Mouse (Mus musculus) monocyte, adult 2 months (primary cell): ENCODE data around the gene Arhgef18.

Source experiments
- DNase-seq, 2 experiments: peaks; one replicate each; pipeline ENCODE4 v3.0.0; 2022; ENCODE audit warnings: low spot score in 2 of 2, low read depth in 1 of 2

Arhgef18 gene

DNA sequence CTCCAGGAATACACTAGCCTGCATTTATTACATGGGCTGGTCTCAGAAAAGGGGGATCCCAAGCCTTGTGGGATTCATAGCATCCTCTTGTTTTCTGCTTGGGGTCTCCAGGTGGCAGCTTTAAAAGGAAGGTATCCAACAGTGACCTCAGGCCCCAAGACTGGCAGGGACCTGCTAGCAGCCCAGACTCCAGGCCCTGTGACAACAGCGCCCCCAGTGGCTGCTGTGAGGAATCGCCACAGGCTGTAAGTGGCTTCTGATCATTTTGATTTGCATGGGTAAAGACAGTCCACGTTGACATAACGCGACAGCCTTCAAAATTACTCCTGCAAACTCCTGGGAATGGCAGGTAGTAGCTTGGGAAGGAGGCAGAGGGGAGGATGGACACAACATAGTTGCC lies 57.9 kb downstream of the Arhgef18 start:
- DNase-seq: peak in 1 of 2 experiments; percentile 8

- DNase-seq: no peak
Observed at GRCm38 (mm10) chr8:3451992-3452391, 59.2 kb downstream of the Arhgef18 start.

GRCm38 (mm10) chr8:3463248-3463647 lies 70.4 kb downstream of the Arhgef18 start:
- DNase-seq: no peak

DNA sequence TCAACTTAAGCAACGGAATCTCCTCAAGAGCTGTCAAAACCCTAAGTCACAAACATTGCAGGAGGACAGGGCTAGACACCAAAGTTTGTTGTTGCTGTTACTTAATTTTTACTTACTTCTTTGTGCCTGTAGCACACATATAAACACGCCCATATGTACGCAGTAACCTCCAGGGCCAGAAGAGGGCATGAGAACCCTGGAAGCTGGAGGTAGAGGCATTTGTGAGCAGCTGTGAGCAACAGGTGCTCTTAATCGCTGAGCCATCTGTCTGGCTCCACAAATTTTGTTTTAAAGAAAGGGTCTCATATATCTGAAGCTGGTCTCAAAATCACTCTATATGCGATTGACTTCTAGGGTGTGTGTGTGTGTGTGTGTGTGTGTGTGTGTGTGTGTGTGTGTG lies 71.5 kb downstream of the Arhgef18 start:
- DNase-seq: no peak

DNA sequence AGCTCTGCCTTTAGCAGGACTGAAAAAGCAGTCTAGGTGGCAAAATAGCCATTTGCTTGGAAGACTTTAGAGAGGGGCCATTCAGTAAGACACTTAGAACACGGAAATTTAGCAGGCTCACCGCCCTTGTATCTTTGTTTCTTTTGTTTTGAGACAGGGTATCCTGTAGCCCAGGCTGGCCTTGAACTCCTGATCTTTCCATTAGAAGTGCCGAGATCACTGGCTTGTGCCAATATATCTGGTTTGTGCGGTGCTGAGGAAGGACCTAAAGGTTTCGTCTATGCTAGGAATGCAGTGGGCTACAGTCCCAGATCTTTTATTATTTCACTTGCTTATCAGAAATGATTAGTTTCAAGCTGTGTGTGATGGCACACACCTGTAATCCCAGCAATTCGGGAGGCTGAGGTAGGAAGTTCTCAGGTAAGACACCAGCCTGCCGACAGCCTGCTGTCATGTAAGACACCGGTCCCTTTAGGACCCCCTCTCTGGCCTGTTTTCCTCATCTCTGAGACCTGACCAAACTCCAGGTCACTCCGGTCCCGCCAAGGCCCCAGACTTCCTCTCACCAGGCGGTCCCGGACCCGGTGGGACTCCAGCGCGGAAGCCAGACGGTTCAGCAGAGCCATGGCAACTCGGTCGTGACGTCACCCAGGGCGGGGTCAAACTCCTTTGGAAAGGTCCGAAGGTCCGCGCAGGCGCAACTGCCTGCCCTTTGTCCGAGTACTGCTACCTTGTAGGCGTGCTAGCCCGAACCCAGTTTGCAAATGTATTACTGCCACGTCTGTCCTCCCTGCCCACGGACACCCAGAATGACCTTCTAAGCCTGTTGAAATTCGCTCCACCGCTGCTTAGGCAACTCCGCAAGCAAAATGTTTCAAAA lies 74.4 kb downstream of the Arhgef18 start, which contains the start of gene Pex11g:
Gene Pex11g (minus strand): TSS at position 675 of the 880 bp plus-strand sequence.
- peak; percentile 87 to 93 for DNase-seq

- DNase-seq: no peak
Observed at GRCm38 (mm10) chr8:3467886-3468545, 75.2 kb downstream of the Arhgef18 start.

GRCm38 (mm10) chr8:3468838-3469237 lies 76.0 kb downstream of the Arhgef18 start:
- no peak for DNase-seq

DNA sequence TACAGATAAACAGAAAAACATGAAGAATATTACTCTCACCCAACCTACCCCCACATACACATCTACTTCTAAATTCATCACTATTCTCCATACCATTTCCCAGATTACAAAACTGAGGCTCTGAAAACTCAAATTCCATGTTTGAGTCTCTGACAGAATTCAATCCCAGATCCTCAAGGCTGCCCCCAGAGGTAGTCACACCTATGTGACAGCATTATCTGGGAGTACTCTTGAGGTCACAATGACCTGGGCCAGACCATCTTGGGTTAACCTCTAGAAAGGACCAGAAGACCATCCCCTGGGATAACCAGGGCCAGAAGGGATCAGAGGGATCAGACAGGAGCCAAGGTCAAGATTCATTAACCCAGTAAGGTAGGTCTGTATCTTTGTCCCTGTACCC lies 77.8 kb downstream of the Arhgef18 start, which contains the start of gene Tex45:
Gene Tex45 (plus strand): TSS at position 301 of the 400 bp plus-strand sequence.
- DNase-seq: no peak

DNA sequence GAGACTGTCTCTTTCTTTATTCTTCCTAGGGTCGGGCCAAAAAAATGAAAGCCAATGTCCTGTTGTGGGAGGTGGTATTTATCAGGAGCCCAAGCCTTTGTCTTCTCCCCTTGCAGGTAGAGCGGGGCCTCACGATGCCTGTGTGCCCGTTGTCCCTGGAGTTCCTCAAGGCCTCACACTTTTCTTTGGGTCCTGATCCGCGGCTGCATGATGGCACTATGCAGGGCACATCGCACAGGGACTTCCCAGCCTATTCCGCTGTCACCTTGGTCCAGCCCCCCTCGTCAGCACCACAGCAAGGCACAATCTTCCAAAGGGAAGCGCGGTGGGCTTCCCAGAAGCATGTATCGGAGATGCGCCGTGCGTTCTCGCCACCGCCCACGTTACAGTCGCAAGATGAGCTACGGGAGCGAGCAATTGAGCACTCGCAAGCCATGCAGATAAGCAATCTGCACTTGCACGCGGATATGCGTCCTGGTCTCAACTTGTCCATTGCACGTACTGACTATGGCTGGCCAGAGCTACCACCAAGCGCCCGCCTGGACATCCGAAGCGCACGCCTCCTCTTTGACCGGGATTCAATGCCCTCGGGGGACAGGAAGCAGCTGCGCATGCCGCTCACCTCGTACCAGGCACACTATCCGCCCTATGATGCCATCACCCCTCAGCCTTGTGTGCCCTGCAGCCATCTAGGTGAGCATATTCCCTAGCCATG lies 83.1 kb downstream of the Arhgef18 start:
- no peak for DNase-seq

DNA sequence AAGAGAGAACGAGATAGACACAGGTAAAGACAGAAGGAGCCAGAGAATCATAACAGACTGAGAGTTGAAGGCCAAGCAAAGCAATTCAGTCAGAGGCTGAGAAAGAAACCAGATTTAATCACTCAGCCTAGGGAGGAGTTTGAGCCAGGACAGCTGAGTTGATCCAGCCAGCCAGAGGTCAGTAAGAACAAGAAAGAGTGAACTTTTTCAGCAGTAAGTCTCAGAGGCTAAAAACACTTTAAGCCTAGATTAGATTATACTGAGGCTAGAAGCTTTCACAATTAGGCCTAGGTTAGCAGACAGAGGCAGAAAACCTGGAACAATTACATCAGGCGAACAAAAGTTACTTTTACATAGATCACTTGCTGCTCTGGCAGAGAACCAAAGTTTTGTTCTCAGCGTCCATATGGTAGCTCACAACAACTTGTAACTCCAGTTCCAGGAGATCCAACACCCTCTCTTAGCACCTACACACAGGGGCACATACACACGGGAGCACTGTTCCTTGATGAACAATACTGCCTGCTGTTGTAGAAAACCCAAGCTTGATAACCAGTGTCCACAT lies 87.5 kb downstream of the Arhgef18 start:
- DNase-seq: no peak

GRCm38 (mm10) chr8:3481605-3482004 lies 88.8 kb downstream of the Arhgef18 start:
- no peak for DNase-seq

DNA sequence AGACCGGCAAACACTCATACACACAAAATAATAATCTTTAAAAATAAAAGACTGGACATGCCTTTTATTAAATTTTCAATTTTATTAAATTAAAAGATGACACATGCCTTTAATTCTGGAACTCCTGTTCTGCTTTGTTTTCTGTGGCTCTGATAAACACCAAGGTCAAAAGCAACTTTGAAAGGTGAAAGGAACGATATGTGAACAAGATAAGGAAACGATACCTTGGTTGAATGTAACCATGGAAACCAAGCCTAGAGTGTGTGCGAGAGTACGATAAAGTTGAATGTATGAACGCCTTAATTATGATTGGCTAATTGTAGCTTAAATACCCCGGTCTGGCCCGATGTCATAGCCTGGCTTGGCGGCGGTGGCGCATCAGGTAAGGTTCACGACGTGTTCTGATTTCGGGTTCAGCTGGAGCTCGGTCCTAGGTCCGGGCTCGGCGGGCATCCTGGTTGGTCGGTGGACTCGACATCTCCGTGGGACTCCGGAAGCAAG lies 89.5 kb downstream of the Arhgef18 start:
- no peak for DNase-seq

GRCm38 (mm10) chr8:3483546-3483945 lies 90.7 kb downstream of the Arhgef18 start:
- DNase-seq: no peak

DNA sequence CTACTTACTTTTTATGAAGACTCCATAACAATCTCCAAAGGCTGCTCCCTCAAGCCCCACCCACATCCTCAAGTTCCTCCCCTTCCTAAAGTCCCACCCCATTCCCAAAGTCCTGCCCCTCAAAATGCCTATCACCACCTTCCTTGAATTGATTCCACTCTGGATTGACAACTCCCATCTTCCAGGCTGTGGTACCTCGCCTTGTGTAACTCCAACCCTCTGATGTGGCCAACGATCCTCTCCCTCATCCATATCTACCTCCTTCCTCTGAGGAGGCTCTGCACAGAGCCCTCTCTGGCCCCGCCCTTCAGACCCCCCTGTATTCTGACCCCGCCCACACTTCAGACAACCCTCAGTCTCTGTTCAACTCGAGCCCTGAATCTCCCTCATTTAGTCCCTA lies 92.4 kb downstream of the Arhgef18 start:
- no peak for DNase-seq

- DNase-seq: no peak
Observed at GRCm38 (mm10) chr8:3492901-3493844, 100.4 kb downstream of the Arhgef18 start, which contains the start of gene Zfp358. Zfp358 (plus strand) TSS chr8:3493138.

DNA sequence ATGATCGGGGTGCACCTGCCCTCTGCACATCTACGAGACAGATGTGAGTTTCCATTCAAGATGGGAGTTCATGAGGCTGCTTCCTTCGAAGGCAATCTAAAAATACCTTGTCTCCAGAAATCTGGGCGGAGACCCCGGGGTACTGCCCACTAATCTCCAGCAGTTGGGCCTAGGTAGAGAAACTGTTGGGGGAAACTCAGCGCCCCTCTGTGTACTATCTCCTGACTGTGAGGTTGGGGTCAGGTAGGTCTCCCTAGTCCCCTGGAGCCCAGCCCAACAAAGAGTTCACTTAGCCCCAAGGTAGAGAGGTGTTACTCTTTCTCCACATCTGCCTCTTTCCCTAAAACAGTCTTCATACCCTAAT lies 101.0 kb downstream of the Arhgef18 start:
- DNase-seq: no peak

GRCm38 (mm10) chr8:3495578-3496427 lies 103.0 kb downstream of the Arhgef18 start:
- DNase-seq: no peak

GRCm38 (mm10) chr8:3496428-3496748 lies 103.6 kb downstream of the Arhgef18 start:
- no peak for DNase-seq

DNA sequence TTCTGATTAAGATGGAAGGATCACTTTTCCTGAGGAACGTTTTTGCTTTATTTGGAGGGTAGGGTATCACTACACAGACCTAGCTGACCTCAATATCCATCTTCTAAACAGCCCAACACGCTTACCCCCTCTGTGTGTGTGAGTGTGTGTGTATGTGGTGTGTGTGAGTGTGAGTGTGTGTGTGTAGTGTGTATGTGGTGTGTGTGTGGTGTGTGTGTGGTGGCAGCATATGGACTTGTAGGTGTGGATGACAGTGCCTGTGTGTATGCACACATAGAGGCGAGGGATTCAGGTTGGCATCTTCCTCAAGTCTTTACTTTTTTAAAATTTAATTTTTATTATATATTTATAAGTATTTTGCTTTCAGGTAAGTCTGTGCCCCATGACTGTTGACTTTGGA lies 105.8 kb downstream of the Arhgef18 start:
- DNase-seq: no peak
